Mouse (Mus musculus) activated CD4-positive, CD25-positive, alpha-beta regulatory T cell, adult 4 months (primary cell): ENCODE data around the gene Lhx4. TPM values are rescaled to one million over a fixed set of nuclear protein-coding genes. Genes with fewer than 3 reads are reported as not detected.

Source experiments
- ATAC-seq: one replicate; pipeline ENCODE4 v1.8.0; 2017
- polyA plus RNA-seq, 2 experiments: library from polyadenylated mRNA; unstranded; fragments of 100-300 nt; shearing (Covaris generic); gene quantifications; one replicate each; pipeline ENCODE4 v1.2.1; 2017

The Lhx4 gene
- polyA plus RNA-seq, 2 experiments from 2014 or later: 0.42 TPM; not detected in 1

DNA sequence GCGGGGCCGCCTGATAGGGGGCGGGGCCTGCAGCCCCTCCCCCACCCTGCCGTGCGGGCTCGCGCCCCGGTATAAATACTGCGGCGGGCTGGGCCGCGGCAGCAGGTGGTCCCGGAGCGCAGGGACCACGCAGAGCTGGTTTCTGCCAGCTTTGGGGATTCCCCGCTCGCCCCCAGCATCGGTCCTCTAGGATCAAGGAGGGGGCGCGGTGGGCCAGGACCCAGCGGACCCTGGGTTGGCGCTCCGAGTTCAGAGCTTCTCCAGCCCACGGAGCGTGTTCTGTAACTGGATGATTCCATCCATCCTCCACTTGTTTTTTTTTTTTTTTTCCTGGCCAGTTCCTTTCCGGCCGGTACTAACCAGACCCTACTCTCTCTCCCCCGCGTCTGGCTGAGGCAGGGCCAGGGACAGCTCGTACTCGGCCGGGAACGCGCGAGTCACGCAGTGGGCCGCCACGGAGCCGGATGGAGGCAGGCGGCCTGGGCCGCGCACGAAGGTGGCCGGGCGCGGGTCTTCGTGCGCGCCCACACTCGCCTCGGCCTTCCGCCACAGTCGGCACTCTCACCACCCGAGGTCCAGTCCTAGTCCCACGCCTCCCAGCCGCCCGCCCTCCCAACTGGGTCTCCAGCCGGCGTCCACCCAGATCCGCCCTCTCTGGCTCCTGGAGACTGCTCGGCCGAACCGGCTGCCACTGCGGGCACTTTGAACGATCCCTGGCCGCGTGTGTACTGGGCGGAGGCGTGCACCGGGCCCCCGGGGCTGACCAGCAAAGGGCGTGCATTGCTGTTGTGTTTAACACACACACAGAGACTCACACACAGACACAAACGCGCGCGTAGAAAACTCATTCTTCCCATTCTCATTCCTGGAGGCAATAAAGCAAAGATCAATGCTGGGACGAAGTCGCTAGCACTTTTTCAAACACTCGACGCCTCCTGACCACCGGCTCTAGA, 8.8 kb downstream of the Lhx4 start:
- ATAC-seq: no peak

DNA sequence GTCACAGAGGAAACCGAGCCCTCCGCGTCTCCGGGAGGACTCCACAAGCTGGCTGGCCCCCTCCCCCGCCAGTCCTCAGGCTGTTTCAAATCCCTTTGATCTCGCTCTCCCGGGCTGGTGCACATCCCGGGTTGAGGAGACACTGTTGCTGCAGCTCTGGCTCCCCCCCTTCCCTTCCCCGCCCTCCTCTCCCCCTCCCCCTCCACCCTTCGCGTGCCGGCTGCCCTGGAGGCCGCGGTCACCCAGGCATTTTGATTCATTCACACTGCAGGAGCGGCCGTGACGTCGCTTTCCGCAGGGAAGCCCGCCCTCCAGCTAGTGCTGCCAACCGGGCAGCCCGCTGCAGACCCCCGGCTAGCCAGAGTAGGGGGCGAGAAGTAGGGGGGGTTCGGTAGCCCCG, 9.5 kb downstream of the Lhx4 start:
- ATAC-seq: no peak

DNA sequence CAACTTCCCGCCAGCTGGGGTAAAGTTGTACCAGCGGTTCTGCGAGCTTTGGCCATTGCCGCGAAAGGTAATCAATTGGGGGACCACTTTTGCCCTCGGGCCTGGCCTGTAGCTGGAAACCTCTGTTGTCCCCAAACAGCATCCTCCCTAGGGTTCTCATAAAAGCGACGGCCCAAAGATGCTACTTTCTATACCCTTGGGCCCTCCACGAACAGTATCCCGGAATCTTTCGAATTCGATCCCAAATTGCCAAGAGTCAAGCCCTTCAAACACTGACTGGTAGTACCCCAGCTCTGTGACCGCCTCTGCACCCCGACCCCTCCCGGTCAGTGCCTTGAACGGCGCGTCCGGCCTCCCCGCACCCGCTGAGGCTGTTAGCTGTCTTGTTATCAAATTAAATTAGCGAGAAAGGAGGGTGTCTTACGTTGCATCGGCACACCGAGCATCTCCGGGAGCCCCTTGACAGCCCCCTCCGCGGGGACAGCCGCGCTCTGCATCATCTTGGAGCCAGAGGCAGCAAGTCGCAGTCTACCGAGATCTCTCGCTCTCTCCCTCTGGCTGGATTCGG, 10.0 kb downstream of the Lhx4 start:
- ATAC-seq: no peak

DNA sequence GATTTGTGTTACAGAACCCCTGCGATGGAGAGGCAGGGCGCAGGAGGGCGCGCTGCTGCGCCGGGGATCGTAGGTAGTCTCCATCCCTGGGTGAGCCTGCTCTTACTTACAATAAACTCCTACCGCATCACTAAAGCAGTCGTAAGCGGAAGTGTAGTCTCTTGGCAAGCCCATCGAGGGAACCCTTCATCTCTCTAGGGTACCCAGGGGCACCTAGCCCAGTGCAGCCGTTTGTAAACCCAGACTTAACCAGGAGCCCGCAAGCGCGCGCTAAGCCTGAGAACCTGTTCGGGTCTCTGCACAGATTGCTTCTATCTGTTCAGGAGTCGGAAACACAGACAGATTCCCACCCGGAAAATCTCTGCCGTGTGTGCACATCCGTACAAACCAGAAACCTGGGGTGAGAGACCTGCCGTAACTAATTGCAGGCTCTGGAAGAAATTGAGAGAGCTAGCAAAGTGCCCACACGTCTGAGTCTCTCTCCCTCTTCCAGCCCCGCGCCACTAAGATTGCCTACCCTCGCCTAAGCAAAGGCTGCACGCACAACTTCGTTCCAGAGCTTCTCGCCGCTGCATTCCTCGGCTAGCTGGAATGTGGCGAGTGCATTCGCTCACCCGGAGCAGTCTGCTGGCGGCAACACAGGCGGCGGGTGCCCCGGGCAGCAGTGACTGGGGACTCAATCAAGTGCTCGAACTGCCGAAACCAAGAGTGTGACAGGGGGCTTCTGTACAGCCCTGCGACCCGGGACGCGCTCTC, 10.7 kb downstream of the Lhx4 start:
- ATAC-seq: peak; percentile 44

DNA sequence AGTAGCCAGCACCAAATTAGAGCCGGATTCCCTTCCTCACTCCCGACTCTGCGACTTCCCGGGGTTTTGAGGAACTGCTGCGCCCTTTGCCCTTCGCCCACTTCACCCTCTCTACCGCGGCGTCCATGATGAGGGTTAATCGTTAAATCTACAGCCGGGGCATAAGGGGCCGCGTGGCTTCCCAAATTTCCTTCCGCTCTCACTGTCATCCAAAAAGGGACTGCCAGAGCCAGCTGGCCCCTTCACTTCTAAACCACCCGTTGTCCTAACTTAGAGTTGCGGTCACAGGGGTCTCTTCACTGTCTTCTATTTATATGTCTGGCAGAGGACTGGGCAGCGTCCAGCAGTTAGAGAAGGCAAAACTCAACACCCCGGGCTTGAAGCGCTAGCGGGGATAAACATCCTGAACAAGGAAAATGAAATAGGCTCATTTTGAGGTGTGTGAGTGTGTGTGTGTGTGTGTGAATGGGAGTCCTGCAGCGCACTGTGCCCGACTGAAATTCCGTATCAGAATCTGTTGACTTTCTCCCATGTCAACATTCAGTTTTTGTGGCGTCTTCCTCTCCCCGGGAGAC, 13.6 kb downstream of the Lhx4 start:
- no peak for ATAC-seq

DNA sequence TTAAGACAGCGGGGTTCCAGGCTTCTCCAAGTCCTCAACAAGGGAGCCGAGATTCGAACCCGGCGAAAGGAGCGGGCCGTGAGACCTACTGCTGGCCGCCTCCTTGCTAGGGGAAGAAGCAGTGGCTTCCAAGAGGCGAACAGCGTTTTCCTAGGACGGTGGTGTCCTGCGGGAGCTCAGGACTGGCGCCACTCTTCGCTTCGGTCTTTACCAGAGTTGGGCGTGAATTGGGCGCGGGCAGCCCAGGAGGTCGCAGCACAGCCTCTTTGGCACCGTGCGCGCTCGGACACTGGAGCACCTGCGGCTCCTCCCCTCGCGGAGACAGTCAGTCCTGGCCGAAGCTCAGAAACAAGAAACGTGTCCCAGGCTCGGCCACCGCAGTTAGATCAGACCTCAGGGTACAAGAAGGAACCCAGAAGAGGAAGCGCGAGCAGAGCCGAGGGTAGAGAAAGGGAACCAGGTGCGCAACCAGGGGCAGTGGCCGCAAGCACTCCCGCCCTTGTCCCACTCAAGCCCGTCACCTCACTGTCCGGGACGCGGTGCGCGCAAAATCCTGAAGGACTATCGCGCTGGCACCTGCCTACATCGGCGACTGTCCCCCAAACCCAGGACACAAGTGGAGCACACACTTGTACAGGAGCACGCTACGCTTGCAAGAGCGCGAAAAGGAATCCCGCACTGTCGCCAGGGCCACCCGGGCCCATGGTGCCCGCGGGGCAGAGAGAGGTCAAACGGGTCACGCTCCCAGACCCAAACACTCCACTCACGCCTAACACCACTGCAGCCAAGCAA, 14.3 kb downstream of the Lhx4 start:
- ATAC-seq: no peak

DNA sequence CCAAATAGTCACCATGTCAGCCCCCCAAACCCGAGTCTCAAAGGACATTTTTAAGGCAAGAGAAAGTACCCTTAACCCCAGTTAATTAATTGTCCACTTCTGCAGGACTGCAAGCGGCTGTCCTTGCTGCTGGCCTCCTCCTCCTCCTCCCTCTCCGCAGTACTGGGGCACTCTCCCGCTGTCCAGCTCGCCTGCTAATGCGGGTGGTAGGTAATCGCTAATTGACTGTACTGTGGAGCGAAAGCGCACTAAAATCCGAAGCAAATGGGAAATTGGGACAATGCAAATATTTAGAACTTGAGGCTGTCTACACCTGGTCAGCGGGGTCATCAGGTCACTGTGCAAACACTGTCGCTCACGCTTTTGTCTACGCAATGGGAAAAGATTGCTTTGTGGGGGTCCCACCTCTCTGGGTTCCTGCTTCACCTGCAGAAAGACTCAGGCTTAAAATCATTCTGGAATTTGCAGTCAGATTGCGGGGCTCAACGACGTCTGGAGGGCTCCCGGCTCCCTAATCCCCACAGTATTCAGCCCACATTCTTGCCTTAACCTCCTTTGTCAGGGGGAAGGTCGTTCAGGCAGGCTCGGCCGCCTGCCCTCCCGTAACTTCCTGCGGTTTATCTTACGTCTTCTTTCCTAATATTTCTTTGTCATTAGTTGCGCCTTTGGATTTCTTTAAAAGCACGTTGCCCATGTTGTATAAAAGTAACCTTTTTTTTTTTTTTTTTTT, 15.2 kb downstream of the Lhx4 start:
- no peak for ATAC-seq

DNA sequence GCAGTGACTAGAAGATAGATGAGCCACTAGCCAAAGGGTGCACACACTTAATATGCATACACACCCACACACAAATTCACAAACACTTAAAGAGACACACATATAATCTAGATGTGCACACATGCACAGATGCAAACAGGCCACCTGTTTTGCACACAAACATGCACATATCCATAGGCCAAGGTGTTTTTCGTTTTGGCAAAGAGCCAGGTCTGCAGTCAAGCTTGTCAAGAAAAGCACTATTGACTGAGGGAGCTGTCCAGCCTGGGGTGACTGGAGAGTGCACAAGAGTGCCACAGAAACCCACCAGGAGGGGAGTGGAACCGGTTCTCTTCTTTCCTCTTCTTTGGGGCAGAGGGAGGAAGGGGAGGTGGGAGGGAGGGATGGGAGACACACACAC, 20.3 kb downstream of the Lhx4 start:
- ATAC-seq: no peak

DNA sequence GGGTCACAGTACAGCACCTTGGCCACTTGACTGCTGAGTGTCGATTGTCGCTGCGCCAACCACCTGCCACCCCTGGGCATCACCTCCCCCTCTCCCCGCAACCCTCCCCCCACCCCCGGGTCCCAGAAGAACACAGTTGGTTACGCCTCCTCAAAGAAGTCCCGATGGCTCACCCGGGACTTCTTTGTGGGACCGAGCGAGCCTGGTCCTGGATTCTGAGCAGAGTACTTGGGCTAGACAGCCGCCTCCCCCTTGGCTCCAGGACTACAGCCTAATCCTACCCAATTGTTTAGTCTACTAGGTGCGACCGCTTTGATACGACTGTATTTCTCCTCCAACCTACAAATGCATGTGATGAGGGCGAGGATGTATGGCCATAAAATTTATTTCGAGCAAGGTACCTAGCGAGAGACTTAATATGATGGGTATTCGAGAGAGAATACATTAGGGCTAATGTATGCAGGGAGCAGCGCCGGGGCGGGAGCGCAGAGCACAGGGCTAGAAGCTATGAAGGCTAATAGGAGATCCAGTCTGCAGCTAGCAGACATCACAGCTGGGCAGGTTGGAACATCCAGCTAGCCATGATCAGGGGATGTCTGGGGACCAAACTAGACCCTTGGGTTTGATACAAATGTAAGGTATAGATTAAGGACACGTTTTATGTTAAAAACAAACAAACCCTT, 22.2 kb downstream of the Lhx4 start:
- ATAC-seq: no peak

DNA sequence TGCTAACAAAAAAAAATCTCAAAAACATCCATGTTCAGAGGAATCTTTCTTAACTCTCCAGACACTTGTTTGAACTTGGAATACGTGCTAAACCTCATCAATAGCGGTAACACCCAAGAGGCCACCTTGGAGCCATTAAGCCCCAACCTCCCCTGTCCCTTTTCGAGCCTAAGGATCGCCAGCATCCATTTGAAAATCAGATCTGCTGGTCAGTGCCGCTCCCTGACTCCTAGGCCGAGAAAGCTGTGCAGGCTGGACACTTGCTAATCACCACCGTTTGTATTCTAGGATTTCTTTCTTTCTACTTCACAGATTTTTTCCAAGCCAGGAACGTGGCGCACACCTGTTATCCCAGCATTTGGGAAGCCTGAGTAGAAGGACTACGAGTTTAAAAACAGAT, 23.7 kb downstream of the Lhx4 start:
- no peak for ATAC-seq

DNA sequence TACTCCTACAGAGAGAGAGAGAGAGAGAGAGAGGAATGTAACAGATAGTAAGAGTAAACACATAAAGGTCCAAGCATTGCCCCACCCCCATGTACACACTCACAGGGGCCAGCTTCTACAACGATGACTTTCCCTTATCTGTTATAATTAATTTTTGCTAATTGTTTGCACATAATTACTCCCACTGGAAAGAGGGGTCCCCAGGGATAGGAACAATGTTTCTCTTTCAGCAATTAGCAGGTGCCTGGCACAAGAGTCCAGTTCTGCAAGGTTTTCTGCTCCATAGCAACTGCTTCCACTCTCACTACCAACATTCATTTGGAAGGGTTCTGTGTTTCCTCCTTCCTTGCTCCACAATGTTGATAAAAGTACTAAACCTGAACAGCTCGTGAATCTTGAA, 25.6 kb downstream of the Lhx4 start:
- no peak for ATAC-seq

DNA sequence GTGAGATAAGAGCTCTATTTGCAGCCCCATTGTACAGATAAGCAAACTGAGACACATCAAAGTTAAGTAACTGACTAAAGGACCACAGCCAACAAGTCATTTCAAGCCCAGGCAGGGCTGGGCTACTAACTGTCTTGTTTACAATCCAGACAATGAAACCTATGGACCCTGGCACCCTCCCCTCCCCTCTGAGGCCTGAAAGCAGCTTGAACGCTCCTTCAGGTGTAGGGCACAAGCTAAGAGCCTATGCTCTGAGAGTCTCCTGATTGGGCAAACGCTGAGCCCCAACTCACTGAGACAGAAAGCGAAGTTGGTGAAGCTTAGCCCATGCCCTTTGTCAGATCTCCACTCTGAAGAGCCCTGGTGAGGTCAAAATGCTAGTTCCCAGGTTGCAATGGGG, 27.2 kb downstream of the Lhx4 start:
- no peak for ATAC-seq

DNA sequence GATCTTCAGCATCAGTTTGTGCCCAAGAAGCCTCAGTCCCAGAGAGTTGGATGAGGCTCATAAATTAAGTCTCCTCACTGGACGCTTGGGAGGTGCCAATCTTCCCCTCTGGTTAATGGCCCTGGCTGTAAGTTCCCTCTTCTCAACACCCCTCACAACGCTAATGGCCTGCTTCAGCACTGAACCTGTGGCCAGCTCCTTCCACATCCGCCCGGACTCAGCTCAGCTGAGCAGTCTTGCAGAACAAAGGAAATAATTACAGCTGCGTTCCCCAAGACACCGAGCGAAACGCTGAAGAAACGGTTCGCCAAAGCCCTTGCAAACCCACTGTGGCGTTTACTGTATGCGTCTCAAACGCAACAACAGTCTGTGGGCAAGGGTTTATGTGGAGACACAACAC, 29.3 kb downstream of the Lhx4 start:
- peak; percentile 19 for ATAC-seq

DNA sequence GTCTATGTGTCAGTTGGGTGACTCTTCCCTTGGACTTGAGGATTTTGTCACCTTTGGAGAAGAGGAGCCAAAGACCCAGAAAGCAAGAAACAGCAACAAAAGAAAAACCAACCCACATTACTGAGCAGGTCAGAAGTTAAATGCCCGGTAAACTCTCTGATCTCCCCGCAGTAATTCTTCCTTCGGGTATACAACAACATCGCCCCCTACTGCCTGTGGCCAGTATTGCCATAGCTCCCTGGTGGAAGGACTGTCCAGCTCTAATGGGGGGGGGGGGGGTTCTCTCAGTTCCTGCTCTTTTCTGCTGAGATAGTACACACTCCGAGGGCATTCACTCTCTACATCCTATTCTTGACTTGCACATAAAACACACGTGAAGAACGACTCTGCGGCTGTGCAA, 30.0 kb downstream of the Lhx4 start:
- no peak for ATAC-seq

DNA sequence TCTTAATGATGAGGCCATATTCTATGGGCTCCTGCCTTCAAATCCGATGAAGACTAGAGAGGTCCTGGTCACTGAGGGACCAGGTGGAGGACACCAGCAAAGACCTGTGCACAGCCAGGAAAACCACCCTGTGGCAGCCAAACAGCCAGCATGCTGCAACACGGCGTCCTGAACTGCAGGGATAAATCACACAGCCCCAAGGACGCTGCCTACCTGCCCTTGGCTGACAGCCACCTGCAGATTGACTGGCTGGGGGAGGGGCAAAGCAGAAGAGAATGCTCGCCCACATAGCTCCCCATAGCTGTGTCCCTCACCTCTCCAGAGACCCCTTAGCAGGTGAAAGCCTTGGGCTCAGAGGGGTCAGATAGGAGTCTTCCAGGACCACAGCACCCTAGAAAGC, 31.5 kb downstream of the Lhx4 start:
- ATAC-seq: no peak

DNA sequence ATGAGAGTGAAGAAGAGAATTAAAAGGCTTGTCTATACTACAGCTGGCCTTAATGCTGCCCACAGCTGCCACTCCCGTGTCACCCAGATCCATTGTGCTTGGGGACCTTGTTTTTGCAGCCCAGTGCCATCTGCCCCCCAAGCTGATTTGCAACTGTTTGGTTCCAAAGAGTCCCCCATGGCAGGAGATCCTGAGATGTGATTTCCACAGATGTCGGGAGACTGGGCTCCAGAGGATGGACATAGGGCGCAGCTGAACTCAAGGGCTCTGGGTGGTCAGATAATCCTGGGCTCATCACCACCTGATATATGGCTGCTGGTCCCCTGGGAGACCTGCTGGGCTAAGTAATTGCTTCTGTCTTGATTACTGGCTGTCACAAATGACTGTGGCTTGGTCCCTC, 32.6 kb downstream of the Lhx4 start:
- no peak for ATAC-seq

DNA sequence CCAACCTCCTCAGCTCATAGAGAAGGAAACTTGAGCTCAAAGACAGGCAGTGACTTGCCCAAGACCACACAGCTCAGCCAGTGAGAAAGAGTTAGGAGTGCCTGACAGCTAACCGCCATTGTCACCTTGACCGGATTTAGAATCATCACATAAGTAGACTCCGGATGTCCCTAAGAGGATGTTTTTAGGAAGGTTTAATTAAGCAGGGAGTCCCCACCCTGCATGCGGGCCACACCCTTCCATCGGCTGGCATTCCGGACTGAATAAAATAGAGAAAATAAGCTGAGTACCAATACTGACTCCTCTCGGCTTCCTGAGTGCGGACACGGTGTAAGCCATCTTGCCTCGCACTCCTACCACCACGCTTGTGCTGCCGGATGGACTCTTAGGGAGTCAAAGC, 34.2 kb downstream of the Lhx4 start:
- ATAC-seq: no peak

DNA sequence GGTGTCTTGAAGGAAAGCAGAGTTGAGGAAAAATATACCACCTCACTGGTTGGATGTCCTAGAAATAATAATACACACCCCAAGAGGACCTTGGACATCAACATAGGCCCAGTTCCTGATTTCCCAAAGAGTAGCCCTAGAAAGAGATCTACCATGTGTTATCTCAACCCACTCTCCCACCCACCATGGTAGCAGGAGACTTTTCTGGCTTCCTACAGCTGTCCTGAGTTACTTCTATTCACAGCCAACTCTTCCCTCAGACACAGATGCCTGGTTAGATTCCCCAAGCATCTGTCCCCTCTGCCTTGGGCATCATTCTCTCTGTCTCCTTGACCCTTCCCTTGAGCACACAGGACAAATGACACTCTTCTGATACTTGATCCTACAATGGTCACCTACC, 36.1 kb downstream of the Lhx4 start:
- ATAC-seq: no peak

DNA sequence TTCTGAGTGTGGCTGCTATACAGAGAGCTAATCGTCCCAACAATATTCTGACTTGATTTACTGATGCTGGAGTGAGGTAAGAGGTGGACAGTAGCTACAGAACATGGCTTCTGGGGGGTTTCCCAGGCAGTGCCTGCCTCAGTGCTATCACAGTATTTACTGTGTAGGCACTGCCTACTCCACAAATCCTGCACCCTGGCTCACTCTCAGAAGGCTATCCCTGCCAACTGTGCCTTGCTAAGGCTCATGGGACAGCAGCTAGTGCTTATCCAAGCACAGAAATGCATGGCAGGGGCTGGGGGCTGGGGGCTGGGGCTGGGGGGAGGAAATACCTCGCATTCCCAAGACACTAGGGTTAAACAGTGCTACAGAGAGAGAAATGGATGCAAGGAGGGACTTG, 38.2 kb downstream of the Lhx4 start:
- no peak for ATAC-seq

DNA sequence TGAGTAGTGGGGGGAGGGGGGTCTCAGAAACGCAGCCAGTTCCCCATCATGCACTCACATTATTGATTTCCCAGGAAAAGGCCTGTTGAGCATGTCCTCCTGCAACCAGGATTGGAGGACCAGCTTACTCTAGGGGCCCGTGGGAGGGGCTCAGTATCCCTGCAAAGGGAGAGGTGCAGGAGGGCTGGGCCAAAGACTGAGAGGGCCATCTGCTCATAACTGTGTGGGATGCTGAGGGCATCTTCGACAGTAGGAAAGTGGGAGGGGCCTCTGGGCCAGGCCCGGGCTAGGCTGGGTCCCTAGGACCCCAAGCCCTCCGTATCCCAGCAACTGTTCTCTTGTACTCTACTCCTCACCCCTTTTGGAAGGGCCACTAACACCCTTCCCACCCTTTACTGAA, 47.3 kb downstream of the Lhx4 start:
- no peak for ATAC-seq

DNA sequence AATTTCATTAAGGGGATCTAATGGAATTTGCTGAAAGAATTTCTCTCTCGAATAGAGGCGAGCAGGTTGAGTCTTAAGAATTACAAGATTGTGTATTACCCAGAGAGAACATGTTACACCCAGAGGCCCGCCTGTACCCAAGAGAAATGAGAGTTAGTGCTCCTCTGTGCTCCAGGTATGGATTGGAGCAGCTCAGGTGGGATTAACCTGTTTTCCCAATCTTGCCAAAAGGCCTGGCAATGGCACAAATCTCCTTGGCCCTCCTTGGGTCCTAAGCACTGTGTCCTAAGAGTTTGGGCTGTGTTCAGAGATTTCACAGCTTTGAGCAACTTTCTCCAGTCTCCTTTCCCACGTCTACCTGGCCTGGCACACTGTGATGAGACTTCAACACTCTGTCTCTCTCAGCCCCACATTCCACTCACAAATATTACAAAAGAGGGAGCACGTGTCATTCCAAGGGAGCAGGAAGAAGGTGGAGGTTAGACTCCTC, 48.2 kb downstream of the Lhx4 start:
- no peak for ATAC-seq
